Mouse (Mus musculus): ENCODE data around the gene Olfr550. TPM values are rescaled to one million over a fixed set of nuclear protein-coding genes. Genes with fewer than 3 reads are reported as not detected.
"Not testable (repeated sequence)": the region's sequence is repeated elsewhere in the genome, so short reads cannot be mapped to it uniquely, and the experiment has no call there.

Gene Olfr550
- under 1 TPM; 0.24 to 0.51 TPM for total RNA-seq (2021)

DNA sequence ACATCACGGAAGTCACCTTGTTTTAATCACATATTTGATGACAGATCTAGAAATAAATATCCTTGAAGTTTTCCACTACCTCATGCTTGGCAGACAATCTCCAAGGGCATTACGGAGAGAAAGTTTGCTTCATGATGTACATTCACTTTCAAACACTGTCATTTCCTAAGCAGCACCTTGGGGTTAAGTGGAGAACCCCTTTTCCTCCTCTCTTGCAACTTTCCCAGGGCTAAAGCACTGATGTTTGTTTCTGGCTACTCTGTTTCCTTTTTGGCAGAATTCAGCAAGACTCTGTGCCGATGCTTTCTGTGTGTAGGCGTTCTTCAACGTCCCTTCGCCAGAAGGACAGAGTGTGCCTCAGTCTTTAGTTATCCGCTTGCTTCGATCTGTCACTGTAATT lies at the start of gene Olfr550:
Olfr550 (plus strand) TSS at position 301 of the 400 bp plus-strand sequence.
- DNase-seq (ENCODE audit: extremely low spot score in 1 of 2, low spot score in 2 of 2): no peak
- intact Hi-C loops (cut with DNase I): no loop called here

DNA sequence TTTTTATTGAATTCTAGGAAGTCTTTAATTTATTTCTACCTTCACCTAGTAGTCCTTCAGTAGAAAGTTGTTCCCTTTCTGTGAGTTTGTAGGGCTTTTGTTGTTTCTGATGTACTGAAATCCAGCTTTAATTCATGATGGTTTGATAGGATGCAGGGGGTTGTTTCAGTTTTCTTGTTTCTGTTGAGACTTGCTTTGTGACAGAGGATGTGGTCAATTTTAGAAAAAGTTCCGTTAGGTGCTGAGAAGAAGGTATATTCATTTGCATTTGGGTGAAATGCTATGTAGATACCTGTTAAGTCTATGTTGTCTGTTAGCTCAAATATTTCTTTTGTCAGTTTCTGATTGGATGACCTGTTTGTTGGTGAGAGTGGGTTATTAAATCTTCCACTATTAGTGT lies 42.2 kb upstream of the Olfr550 start:
- DNase-seq (ENCODE audit: extremely low spot score in 1 of 2, low spot score in 2 of 2): no peak
- intact Hi-C loops (cut with DNase I): no loop called here

GRCm38 (mm10) chr7:102534449-102534848 lies 36.8 kb upstream of the Olfr550 start, which contains the start of gene Olfr547:
Olfr547 (plus strand) TSS chr7:102534749.
- DNase-seq (ENCODE audit: extremely low spot score in 1 of 2, low spot score in 2 of 2): no peak
- intact Hi-C loops (cut with DNase I): no loop called here

GRCm38 (mm10) chr7:102540596-102540995 lies 30.6 kb upstream of the Olfr550 start, which contains the start of gene Olfr548-ps1:
Olfr548-ps1 (plus strand) TSS chr7:102540896.
- DNase-seq (ENCODE audit: extremely low spot score in 1 of 2, low spot score in 2 of 2): no peak
- intact Hi-C loops (cut with DNase I): no loop called here

- intact Hi-C loops (cut with DNase I): no loop called here
- no peak for DNase-seq (ENCODE audit: extremely low spot score in 1 of 2, low spot score in 2 of 2)
Observed at GRCm38 (mm10) chr7:102541251-102541650, 30.0 kb upstream of the Olfr550 start.

- intact Hi-C loops (cut with DNase I): no loop called here
- DNase-seq (ENCODE audit: extremely low spot score in 1 of 2, low spot score in 2 of 2): no peak
Observed at GRCm38 (mm10) chr7:102549570-102549969, 21.7 kb upstream of the Olfr550 start, which contains the start of gene Olfr549. Olfr549 (plus strand) TSS chr7:102549870.

DNA sequence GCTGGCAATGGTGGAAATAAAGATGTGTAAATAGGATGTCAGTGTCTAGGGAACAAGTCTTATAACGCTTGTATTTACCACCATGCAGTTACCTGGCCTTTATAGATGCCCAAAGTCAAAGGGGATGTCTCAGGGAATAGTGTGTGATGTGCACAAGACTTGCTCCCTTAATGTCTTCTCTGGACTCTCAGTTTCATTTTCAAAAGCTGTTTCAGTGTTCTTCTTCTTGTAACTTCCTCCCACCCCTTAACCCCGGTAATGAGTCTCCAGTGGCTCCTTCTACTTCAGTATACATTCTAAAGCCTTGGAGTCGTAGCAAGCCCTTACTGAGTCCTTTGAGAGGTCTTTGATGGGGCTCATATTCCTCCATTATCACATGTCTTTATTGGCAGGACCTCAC lies 18.0 kb upstream of the Olfr550 start:
- no peak for DNase-seq (ENCODE audit: extremely low spot score in 1 of 2, low spot score in 2 of 2)
- intact Hi-C loops (cut with DNase I): no loop called here

- intact Hi-C loops (cut with DNase I): no loop called here
- DNase-seq (ENCODE audit: extremely low spot score in 1 of 2, low spot score in 2 of 2): peak; percentile 28 to 90
Observed at GRCm38 (mm10) chr7:102564999-102565997, 5.9 kb upstream of the Olfr550 start, which contains the start of gene Trim21. Trim21 (minus strand) TSS chr7:102565486.

GRCm38 (mm10) chr7:102566219-102566618 lies 5.0 kb upstream of the Olfr550 start:
- intact Hi-C loops (cut with DNase I): no loop called here

GRCm38 (mm10) chr7:102573174-102573830 lies 2.1 kb downstream of the Olfr550 start:
- intact Hi-C loops (cut with DNase I): no loop called here
- DNase-seq (ENCODE audit: extremely low spot score in 1 of 2, low spot score in 2 of 2): no peak

More at GRCm38 (mm10) chr7:102566219-102566618, 5.0 kb upstream of the Olfr550 start:
- DNase-seq (ENCODE audit: extremely low spot score in 1 of 2, low spot score in 2 of 2): no peak

GRCm38 (mm10) chr7:102575998-102576397 lies 4.8 kb downstream of the Olfr550 start:
- no peak for DNase-seq (ENCODE audit: extremely low spot score in 1 of 2, low spot score in 2 of 2)
- intact Hi-C loops (cut with DNase I): no loop called here

GRCm38 (mm10) chr7:102591786-102592185 lies 20.5 kb downstream of the Olfr550 start, which contains the start of gene Olfr551:
Olfr551 (minus strand) TSS chr7:102591886.
- no peak for DNase-seq (ENCODE audit: extremely low spot score in 1 of 2, low spot score in 2 of 2)
- intact Hi-C loops (cut with DNase I): no loop called here

GRCm38 (mm10) chr7:102597378-102598031 lies 26.3 kb downstream of the Olfr550 start, which contains the start of gene Olfr552:
Olfr552 (plus strand) TSS chr7:102597770.
- intact Hi-C loops (cut with DNase I): no loop called here

DNA sequence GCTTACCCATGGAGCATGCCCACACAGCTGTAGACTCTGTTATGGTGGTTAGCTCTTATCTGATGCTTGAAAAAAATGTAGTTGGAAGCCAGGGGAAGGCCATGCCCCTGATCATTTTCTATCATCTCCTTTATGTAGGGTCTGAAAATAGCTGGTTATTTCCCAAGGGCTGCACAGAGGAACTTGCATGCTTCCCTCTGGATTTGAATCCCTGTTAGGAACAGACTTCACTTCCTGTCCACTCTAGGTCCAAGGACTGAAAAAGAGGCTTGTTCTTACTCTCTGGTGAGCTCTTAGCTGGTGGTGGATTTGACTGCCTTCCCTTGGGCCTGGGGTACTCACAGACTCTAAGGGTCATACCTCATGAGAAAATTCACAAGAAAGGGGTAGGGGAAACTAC lies 46.9 kb downstream of the Olfr550 start, which contains the start of gene Olfr553:
Olfr553 (minus strand) TSS at position 101 of the 400 bp plus-strand sequence.
- intact Hi-C loops (cut with DNase I): no loop called here

More at GRCm38 (mm10) chr7:102597378-102598031, 26.3 kb downstream of the Olfr550 start, which contains the start of gene Olfr552:
- DNase-seq (ENCODE audit: extremely low spot score in 1 of 2, low spot score in 2 of 2): no peak

DNA sequence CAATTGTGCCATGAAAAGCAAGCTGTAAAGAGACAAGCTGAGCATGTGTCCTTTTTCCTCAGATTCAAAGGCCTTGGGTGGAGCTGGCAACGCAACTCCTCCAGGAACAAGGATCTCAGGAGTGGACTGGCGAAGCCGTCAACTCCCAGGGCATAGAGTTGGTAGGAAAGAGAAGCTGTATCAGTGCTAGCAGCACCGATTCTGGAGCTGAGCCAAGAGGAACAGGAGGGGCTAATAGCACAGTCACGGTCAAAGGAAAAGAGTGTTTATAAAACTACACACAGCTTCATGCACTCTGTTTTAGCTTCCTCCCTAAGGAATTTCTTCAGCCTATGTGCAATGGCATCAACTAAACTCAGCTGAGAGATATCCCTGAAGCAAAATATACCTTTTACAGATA lies 48.4 kb downstream of the Olfr550 start:
- intact Hi-C loops (cut with DNase I): no loop called here
- DNase-seq (ENCODE audit: extremely low spot score in 1 of 2, low spot score in 2 of 2): peak in 1 of 2 experiments; percentile 40

More for the DNA sequence above, 46.9 kb downstream of the Olfr550 start, which contains the start of gene Olfr553:
- DNase-seq (ENCODE audit: extremely low spot score in 1 of 2, low spot score in 2 of 2): no peak

DNA sequence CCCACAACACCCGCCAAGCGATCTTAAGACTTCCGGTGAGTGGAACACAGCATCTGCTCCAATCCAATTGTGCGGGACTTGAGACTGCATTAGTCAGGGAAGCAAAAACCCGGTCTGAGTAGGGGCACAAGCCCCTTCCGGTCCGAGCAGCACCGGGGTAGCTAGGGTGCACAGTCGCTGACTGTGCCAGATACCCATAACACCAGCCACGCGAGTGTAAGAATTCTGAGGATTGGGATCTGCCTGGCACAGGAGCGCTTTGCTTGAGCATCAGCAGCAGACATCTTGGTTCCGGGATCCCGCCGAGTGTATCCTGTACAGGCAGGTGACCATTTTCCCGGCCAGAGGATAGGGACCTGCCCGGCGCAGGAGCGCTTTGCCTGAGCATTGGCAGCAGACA lies 49.1 kb downstream of the Olfr550 start:
- intact Hi-C loops (cut with DNase I); DNase-seq (ENCODE audit: extremely low spot score in 1 of 2, low spot score in 2 of 2): not testable (repeated sequence)
